Mouse (Mus musculus) layer of hippocampus, postnatal 25 days (tissue): ENCODE measurements around the gene Prss3. TPM values are rescaled to one million over a fixed set of nuclear protein-coding genes. Genes with fewer than 3 reads are reported as not detected.
"Not testable (repeated sequence)": the region's sequence is repeated elsewhere in the genome, so short reads cannot be mapped to it uniquely, and the experiment has no call there.

Experiments used
- DNase-seq, 2 experiments: peaks; one replicate each; pipeline ENCODE4 v3.0.0; 2022; ENCODE audit warnings: mixed read lengths in 2 of 2, low spot score in 1 of 2; ENCODE audit errors: extremely low spot score in 1 of 2
- total RNA-seq, 2 experiments: library from RNA; stranded (reverse); gene quantifications; 2 replicates each; pipeline ENCODE4 v1.2.3; 2021

The Prss3 gene
- total RNA-seq, result not detected

- not testable (repeated sequence) for DNase-seq
These were observed at the start of gene Prss3 for GRCm38 (mm10) chr6:41377578-41377977. TSS of gene Prss3 (minus strand) at chr6:41377678.

- DNase-seq, result not testable (repeated sequence)
These were observed 14.6 kb upstream of the Prss3 start, which contains the start of gene Gm5771 for GRCm38 (mm10) chr6:41392056-41392455. TSS of gene Gm5771 (plus strand) at chr6:41392356.

GRCm38 (mm10) chr6:41391640-41392039 is 14.2 kb upstream of the Prss3 start:
- not testable (repeated sequence) for DNase-seq

- no peak for DNase-seq
These were observed 9.3 kb upstream of the Prss3 start for GRCm38 (mm10) chr6:41386781-41387180.

- DNase-seq, result not testable (repeated sequence)
These were observed 3.7 kb downstream of the Prss3 start for GRCm38 (mm10) chr6:41373772-41374171.

GRCm38 (mm10) chr6:41353932-41354331 is 23.5 kb downstream of the Prss3 start, which contains the start of gene Try10:
TSS of gene Try10 (plus strand) at chr6:41354105.
- DNase-seq, result no peak

Other genes starting within 250 kb of the Prss3 start
- gene Try4, start 75.4 kb downstream of the Prss3 start, total RNA-seq, result not detected
- gene Try5, start 60.8 kb downstream of the Prss3 start, total RNA-seq, result not detected
- not detected for gene Try10, start 23.6 kb downstream of the Prss3 start, total RNA-seq
- not detected for gene Gm5771, start 14.7 kb upstream of the Prss3 start, total RNA-seq
- gene Gm10334, start 68.5 kb upstream of the Prss3 start, total RNA-seq, result not detected
- gene Prss1, start 81.3 kb upstream of the Prss3 start, total RNA-seq, result not detected
- not detected for gene Prss2, start 144.1 kb upstream of the Prss3 start, total RNA-seq
- 10 to 100 TPM; 67.6 to 67.9 TPM for gene Ephb6, start 227.8 kb upstream of the Prss3 start, total RNA-seq